Mouse (Mus musculus) regulatory T cell (primary cell): ENCODE measurements around the gene Kcnj9.

ENCODE experiments used
- in situ Hi-C: fragments of 300-600 bp; cut with MboI, MseI; formaldehyde crosslinking; loops from one replicate; pipeline ENCODE4 v1.15.1; 2025; ENCODE audit warnings: high pct_unique_total_duplicates

The Kcnj9 gene

DNA sequence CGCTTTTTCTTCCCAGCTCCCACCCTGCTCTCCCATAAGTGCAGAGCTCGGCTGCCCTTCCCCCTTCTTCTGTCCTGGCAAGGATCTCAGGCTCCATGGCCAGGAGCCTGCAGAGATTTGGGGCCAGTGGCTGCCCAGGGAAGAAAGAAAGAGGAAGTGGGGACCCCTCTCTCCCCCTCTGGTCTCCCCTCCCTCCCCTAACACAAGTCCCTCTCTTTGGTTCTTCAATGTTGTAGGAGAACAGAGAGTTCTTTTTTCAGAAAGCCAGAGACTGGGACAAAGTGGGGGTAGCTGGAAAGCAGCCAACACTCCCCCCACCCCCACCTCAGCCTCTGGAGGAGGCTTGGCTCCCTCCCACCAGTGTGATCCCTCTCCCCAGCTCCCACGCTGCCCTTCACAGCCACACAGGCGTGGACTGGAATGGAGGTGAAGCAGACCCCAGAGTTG is 33.3 kb downstream of the Kcnj9 start:
- in situ Hi-C loops: no loop called here

DNA sequence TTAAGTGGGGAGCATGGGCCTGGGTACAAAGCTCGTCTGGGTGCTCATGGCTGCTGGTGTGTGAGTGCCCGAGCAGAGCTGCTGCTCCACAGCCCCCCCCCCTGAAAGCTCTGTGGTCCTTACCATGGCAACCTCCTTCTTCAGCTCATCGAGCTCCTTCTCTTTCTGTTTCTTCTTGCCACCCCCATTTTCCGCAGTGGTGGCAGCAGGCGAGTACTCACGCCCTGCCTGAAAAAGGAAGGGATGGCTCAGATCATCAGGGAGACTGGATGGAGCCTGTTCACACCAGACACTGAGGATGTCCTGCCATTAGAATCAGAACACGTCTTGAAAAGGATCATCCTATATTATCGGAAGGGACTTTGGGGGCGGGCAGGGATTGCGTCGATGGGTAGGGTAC is 35.7 kb downstream of the Kcnj9 start:
- in situ Hi-C loops: no loop called here

- in situ Hi-C loops: no loop called here
These were observed 36.2 kb downstream of the Kcnj9 start for GRCm38 (mm10) chr1:172292880-172293279.

DNA sequence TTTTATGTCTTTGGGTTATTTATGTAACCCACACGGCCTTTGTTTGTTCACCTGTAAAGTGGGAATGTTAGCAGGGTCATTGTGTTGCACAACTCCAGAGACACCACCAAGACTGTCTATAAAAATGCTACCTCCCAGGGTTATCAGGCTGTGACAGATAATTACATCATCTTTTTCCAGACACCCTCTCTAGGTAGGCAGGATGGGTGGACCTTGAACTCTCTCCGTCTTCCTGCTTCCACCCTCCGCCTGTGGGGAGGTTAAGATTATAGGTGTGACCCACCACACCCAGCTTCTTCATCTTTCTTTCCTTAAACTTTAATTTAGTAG is 39.5 kb downstream of the Kcnj9 start:
- in situ Hi-C loops: no loop called here

DNA sequence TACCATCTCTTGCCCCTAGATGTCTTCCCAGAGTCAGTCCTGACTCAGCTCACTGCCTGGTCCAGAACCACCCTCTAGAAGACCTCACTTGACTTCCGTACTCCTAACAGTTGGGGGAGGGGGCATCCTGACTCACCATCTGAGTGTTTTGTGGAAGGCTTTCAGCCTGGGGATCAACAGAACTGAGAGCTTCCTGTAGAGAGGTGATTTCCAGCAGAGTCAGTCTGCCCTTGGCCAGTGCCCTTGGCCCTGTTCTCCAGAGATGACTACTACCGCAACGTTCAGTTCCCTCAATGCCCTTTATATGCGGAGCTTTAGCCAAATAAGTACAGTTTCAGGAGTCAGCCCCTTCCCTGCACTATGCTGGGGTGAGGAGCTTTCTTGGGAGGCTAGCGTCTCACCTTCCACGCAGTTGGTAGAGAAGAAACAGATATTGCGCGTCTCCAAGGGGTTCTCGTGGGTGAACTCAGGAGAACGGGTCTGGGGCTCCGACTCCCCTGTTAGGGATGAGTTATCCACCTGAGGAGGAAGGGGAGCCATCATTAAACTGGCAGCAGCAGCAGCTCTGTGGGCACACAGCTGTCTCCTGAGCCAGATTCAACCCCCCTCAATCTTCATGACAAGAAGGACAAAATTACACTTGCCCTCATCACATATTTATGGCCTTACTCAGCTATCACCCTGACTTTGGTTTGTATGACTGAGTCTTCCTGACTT is 40.1 kb downstream of the Kcnj9 start:
- in situ Hi-C loops: no loop called here

DNA sequence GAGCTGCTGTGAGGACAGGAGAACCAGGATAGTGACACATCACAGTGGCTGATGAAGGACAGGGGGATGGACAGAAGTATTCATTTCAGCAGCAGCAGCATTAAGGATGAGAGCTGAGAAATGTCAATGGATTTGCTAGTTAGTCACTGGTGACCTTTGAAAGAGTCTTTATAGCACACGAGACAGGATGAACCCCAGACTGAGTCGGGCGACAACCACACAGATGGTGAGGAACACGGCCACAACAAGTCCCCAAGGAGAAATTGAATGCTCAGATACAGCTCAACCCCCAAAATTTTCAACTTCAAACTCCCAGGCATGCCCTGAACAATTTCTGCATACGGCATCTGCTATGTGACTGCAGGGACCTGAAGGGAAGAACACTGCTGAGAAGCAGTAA is 42.4 kb downstream of the Kcnj9 start:
- in situ Hi-C loops: no loop called here

GRCm38 (mm10) chr1:172284221-172284620 is 44.9 kb downstream of the Kcnj9 start:
- in situ Hi-C loops: no loop called here

DNA sequence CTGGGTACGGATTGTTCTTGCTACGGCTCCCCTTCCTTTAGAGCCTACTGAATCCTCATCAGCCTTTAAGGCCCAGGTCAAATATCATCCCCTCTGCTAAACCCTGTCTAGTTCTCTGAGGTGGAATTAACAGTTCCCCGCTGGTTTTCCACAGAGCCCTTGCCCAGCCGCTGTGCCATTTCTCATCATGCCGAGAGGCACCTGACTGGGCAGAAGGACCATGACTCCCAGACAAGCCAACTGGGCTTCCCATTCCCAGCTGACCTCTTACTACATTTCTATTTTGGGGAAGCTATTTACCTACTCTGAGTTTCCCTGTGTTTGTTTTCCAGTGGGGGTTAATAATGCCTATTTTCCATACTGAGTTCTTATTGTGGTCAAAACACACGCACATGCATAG is 46.0 kb downstream of the Kcnj9 start:
- in situ Hi-C loops: no loop called here

- in situ Hi-C loops: no loop called here
These were observed 47.4 kb downstream of the Kcnj9 start for GRCm38 (mm10) chr1:172281522-172282254.

DNA sequence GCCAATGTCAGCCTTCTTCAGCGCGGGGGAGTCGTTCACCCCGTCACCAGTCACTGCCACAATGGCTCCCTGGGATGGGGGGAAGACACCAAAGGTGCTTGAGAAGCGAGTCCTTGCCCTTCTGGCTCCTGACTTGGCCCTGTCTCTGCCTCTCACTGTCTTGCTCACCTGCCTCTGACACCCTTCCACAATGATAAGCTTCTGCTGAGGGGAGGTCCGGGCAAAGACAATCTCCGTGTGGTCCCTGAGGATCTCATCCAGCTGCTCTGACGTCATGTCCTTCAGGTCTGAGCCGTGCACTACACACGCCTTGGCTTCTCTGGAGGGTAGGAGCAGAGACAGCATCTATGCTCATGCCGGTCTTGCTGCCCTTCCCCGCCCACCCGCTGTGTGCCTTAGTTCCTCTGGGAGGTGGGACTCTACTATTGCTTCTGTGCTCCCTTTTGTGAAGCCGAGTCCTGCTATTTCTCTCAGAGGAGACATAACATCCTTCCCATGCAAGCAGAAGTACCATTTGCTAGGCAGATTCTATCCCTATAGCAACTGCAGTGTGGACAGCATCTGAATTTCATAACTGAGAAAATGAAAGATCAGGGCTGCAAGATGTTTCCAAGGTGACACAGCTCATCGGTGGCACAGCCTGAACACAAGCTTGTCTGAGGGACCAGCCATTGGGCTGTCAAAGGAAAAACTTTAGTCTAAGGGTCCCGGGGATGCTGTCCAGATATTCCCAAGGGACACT is 49.2 kb downstream of the Kcnj9 start:
- in situ Hi-C loops: no loop called here

DNA sequence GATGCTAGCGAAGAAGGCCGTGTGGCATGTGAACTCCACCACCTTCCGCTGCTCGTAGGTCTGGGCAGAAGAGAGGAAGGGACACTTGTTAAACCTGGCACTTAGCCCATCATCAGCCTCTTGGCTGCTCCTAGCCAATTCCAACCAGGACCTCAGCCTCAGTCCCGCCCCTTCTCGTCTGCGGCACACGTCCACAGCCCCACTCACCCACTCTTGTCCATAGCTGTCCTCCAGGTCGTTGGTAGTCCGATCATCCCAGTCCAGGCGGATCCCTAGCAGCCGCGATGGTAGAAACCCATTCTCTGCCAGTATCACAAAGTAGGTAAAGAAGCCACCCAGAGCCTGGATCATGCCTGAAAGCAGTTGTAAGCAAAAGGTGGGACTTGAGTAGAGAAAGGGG is 50.8 kb downstream of the Kcnj9 start:
- in situ Hi-C loops: no loop called here

GRCm38 (mm10) chr1:172277172-172277571 is 51.9 kb downstream of the Kcnj9 start:
- in situ Hi-C loops: no loop called here

- in situ Hi-C loops: no loop called here
These were observed 54.6 kb downstream of the Kcnj9 start for GRCm38 (mm10) chr1:172274547-172274946.

GRCm38 (mm10) chr1:172274116-172274515 is 55.0 kb downstream of the Kcnj9 start:
- in situ Hi-C loops: no loop called here

DNA sequence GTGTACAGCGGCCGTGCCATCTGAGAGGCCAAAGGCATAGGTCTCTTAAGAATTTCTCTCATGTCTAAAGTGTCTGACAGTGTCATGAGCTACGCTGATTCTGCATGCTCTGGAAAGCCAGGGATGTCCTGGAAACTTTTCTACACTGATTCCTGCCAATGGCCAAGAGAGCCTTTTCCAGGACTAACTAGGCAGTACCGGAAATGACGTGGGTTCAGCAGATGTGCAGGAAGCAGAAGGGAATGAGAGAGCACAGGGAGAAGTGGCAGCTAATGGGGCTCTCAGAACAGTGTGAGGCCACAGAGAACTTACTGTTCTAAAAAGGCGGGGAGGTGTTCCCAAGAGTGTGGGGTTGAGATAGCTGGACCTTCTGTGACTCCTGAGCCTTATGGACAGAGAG is 55.7 kb downstream of the Kcnj9 start:
- in situ Hi-C loops: no loop called here

- in situ Hi-C loops: no loop called here
These were observed 57.4 kb downstream of the Kcnj9 start for GRCm38 (mm10) chr1:172271765-172272164.

- in situ Hi-C loops: no loop called here
These were observed 57.9 kb downstream of the Kcnj9 start for GRCm38 (mm10) chr1:172271208-172271607.
